Mouse (Mus musculus) ovary, adult 18-20 months (tissue): Measurements from ENCODE around the gene P2ry12.

Source experiments
- DNase-seq: peaks from one replicate; pipeline ENCODE4 v3.0.0; 2022; ENCODE audit warnings: low spot score, mixed read lengths

The P2ry12 gene

DNA sequence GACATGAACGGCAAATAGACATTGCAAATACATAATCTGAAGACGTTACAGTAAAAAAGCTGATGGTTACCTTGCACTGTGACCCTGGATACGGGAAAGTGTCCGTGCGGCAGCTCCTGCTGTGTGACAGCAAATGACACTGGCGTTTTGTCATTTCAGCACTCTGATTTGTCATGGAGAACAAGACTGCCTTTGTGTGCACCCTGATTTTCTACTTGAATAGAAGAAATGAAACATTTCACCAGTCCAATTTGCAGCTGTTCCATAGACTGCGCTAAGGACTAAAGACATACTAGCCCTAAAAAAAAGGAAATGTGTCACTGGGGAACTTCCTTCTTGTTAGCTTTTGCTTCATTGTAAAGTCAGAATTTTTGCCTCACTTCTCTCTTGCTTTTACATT is at the start of gene P2ry12:
Gene P2ry12, minus strand, starts transcription at position 168 of the 400 bp plus-strand sequence.
- no peak for DNase-seq

DNA sequence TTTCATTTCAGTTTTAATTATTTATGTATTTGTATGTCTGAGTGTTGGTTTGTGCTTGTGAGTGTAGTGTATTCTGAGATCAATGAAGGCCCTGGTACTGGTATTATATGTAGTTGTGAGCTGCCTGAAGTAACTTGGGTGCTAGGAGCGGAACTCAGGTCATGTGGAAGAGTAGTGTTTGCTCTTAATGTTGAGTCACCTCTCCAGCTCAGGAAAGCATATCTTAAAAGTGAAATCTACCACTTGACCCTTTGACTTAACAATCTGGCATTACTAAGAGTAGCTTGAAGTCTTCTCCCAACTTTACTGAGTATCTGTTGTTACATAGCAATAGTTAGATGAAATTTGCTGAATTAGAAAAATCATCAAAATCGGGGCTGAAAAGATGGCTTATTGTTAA is 42.8 kb upstream of the P2ry12 start:
- DNase-seq: no peak

DNA sequence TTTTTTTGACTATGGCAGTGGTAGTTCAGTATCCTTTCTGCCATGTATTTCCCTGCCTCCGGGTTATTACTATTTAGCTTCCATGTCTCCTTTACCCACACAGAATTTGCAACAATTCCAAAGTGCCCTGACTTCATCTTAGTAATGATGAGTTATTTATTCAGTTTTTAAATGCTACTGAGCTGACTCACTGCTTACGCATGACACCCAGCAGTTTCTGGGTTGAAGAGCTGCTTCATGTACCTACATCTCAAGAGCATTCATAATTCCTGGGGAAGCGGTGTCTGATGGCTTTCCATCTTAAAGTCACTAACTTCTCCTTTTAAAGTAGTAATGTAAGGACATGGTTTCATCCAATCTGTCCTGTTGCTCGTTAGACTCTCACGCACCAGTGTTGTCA is 42.3 kb upstream of the P2ry12 start:
- DNase-seq: no peak

DNA sequence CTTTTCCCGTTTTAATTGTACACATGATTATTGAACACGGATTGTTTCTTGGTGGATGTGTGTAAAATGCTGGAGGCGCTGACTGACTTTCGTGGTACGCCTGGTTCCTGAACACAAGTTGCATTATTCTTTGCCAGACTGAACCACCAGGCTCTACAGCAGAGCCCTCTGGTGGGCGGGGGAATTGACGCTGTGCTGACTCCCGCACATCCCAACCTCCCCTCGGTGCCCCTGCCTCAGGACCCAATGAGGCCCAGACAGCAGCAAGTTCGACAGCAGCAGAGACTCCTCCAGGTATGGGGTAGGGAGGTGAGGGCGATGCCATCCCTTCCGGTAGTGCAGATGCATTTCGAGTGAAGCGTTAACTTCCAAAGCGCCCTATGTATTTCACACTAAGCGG is 35.0 kb upstream of the P2ry12 start:
- DNase-seq: no peak

DNA sequence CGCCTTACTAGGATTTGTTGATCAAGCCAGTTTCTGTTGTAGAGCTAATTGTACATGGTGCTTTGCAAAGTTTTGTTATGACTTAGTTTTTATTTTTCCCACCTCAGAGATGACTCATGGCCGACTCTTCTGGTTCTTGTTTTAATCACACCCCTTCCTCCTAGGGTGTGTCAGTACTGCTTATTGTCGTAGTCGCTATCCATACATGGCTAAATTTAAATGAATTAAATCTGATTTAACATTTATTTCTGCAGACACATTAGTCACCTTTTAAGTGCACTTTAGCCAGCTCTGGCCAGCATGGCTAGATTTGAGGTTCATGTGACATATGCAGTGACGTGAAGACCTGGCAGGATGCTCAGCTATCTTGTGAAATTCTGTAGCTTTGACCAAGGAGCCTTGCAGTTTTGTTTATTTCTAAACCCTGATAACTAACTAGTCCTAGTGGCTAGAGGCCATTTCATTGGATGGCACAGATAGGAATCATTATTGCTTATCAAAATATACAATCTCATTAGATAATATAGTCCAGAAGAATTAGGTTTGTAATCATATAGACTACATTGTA is 34.0 kb upstream of the P2ry12 start:
- no peak for DNase-seq

DNA sequence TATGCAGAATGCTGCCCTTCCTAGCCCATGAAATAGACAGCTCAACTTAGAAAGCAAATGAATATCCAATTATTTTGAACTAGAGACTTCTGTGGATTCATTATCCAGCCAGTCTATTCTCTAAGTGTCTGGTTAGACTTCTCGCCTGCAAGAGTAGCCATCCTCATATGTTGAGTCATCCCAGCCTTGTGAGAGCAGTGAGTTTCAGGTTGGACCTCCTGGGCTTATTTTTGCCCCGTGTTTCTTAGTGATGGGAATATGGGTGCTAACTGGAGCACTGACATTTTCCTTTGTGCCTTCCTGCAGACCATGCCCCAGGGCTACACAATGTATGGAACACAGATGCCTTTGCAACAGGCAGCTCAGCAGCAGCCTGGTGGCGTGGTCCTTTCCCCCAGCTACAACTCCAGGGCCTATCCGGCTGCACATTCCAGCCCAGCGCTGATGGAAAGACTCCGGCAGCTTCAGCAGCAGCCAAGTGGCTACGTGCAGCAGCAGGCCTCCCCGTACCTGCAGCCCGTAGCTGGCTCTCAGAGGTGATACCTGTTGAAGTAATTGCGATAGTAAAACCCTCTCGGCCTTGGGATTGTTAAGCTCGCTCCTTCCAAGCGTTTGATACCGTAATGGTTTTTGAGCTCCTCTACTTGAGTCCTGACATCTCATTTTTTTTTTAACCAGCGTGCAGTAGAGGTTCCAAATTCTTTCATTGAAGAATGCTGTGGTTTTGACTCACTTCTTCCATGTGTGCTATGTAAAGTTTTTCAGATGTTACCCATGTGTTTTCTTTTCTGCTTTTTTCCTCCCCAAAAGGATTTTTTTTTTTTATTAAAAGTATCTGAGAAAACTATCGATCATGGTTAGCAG is 33.3 kb upstream of the P2ry12 start:
- DNase-seq: no peak

DNA sequence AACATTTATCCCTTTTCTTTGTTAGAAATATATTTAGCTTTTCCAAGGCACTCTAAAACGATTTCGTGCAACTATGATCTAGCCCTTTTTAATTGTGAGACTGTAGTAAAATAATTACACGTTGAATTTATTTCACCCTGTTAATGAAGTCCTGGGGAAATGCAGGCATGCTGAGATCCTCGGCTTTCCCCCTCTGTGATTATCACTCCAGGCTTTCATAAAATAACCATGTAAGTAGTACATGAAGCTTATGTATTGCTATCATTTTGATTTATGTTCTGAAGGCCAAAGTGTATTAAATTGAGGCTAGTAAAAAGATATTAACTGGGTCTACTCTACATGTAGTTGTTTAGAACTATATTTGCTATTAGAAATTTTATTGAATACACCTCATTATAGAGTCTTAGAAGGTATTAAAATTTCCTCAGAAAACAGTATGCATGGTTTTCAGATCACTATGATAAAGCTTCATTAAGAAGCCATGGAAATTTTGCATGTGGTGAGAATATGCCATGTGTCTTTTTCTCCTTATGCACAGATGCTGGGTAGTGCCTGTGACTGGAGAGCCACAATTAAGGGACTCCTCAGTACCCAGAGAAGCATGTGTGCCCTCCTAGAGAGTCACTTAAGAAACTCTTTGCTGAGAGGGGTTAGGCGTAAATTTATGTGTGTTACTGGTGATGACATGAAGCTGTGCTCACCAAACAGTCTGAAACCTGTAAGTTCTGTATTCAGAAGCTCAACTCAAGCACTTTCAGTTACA is 30.9 kb upstream of the P2ry12 start:
- DNase-seq: no peak

DNA sequence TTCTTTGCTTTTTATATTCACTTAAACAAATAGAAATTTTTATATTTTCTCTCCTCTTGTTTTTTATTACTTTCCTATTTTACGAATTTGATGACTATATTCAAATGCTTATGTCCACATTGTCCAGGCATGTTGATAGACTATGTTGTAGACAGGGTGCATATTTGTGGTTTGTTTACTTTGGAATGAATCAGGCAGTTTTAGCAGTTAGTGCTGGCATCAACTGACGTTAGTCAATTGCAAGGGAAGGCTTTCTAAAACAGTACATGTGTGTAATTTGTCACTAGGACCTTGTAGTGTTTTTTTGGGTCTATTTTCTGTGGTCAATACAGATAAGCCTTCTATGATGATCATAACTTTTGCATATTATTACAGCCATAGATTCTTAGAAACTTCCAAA is 27.9 kb upstream of the P2ry12 start:
- no peak for DNase-seq

DNA sequence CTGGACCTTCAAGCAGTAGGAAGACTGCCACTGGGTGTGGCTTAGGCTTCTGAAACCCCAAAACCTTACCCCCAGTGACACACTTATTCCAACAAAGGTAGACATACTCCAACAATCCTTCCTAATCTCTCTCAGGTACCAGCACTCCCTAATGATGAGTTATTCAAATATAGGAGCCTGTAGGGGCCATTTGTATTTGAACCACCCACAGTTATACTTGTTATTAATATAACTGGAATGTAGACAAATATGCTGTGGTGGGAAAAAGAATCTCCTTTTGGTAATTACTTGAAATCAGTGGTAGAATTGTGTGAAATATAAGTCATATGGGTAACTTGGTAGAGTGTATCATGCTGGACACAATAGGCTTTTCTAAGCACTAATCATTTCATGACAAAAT is 15.9 kb upstream of the P2ry12 start:
- no peak for DNase-seq

DNA sequence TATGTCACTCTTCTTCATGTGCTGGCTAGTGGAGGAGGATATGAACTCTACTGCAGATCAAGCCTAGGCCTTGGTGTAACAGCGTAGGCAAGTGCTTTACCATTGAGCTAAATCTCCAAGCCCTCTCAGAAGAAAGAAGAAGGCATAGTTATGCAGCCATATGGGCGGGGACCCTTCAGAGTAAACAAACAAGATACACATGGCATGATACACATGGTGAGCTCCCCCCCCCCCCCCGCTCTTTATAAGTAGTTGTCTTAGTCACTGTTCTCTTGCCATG is 15.5 kb upstream of the P2ry12 start:
- DNase-seq: no peak

DNA sequence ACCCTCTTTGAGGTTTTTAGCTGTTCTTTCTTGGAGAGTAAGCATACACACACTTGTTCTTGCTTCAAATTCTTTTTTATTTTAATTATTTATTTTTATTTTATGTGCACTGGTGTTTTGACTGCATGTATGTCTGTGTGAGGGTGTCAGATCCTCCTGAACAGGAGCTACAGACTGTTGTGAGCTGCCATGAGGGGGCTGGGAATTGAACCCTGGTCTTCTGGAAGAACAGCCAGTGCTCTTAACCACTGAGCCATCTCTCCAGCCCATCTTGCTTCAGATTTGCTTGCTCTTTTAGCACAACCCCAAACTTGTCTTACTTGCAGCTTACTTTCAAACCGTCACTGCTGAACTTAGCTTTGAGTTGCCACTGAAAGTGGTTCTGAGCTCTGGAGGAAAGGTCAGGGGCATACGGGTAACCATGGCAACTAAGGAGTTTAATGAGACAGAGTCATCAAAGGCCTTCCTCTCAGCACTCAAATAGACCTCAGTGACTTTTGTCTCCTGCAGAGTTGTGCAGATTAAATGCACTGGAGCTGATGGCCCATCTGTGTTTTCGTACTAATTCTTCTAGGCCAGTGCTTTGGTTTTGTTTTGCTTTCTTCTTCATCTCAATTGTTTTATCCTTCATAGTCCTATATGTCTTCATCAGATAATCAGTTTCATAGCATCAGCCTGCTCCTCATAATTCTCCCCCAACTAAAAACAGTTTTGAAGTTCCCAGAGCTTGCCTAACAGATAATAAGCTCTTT is 15.0 kb upstream of the P2ry12 start:
- no peak for DNase-seq

DNA sequence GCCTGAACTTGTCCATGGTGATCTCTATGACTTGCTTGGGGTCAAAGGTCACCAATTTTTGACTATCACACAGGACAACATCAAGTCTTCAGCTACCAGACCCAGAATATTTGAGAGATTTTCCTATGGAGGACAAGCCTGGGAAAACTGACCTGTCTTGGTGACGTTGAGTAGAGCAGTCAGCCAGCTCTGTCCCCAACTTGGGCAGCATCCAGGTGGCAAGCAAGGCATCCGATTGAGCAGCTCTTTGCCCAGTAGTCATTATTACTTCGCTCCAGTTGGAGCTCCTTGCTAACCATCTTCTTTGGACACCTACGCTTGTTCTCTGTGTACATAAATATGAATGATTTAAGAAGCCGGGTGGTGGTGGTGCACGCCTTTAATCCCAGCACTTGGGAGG is 8.1 kb upstream of the P2ry12 start:
- no peak for DNase-seq

DNA sequence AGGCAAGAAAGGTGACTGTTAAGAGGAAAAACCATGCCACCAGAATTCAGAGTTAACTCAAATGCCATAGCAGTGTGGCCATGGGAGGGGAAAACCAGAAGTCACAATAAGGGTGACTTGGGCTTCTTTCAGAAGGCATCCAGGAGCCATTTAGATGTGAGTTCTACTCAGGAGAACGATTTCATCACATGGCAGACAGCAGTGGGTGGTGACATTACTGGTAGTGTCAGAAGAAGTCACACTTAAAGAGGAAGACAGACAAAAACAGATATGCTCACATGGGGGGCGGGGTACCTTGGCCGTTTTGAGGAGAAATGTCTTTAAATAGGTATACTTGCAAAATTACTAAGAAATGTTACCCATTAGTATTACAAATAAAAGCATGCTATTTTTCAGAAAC is 1.3 kb upstream of the P2ry12 start:
- DNase-seq: no peak

DNA sequence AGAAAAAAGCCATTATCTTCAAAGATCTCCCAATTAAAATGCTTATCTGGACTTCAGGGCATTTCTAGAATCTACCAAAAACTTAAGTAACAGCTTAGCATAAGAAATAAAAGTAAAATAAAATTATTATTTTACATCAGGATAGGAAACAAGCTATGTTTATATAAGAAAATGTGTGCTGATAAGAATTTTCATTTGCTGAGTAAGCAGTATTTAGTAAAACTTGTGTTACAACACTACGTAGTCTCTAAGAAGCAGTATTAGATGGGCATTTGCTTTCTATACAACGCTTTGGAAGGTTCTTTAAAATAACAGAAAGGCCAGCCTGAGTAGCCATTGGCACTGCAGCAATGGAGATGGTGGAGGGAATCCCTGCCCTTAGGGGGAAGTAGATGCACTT is 746 bp upstream of the P2ry12 start:
- no peak for DNase-seq

DNA sequence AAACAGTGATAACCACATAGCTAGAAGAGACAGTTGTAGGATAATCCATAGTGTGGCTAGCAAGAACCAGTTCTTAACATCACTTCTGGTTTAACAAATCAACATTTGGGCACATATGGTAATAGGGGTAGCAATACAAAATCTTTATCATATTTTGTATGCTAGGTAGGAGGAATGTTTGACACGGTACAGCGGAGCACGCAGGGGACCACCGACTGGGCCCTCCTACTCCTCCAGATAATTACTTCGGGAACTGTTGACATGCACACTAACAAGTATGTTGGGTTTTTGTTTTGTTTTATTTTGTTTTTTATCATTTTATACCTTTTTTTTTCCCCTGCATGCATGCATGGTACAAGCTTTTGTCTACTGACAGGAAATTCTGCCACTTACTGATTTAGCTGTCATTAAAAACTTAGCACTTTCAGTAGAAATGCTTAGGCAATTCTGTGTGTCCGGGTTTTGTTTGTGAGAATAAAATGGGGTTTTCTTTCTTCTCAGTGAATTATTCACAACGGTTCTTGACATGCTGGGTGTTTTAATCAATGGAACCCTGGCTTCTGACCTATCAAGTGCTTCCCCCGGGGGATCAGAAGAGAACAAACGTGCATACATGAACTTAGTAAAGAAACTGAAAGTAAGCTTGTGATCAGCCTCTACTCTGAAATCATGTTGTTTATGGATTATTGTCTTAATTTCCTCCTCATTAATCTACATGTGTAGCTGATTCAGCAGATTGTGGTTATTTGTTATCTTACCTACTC is 780 bp downstream of the P2ry12 start:
- no peak for DNase-seq

DNA sequence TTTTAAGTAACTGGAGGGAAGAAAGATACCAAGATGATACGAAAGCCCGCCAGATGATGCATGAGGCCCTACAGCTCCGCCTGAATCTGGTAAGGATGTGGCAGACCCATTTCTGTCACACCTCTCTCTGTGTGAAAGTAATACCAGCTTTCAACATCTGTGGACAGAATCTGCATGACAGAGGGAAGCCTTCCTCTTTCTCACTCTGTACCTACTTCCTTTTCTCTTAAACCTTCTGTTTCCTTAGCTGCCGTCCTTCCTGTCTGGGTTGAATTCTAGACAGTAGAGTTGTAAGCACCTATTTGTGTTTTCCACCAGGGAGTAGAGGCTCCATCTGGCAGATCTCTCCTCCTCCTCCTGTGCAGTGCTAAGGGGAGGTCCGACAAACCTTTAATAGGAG is 1.9 kb downstream of the P2ry12 start:
- no peak for DNase-seq

DNA sequence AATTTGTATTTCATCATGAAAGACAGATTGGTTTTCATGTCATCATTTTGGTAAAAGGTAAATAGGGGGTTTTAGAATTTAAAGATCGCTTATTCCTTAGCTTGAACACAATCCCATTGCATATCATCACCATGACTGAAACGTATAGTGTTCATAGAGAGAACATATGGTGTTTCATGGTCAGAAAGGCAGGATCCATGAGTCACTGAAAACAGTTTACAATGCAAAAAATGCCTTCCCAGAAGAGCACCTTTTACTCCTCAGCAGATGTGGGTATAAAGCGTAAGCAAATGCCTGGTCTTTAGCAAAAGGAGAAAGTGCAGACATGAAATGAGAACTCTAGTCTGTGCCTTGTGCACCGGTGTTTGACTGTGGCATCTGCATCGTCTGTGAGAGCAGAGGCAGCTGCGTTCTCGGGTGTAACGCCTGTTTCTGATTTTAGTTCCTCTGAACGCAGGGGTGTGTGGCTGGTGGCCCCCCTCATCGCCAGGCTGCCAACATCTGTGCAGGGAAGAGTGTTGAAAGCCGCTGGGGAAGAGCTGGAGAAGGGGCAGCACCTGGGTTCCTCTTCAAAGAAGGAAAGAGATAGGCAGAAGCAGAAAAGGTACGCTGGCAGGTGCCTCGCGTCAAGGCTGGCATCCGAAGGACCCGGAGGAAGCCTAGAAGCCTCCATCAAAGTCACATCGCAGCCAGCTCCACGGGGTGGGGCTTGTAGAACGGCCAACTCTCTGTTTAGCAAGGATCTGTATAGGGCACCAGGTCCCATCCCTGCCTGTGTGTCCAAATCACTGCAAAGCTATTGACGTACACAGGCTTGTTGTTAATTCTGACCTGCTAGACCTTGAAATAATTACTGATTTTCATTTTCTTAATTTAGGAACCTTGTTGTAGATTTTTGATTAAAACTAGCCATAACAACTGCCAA is 4.7 kb downstream of the P2ry12 start:
- DNase-seq: no peak

DNA sequence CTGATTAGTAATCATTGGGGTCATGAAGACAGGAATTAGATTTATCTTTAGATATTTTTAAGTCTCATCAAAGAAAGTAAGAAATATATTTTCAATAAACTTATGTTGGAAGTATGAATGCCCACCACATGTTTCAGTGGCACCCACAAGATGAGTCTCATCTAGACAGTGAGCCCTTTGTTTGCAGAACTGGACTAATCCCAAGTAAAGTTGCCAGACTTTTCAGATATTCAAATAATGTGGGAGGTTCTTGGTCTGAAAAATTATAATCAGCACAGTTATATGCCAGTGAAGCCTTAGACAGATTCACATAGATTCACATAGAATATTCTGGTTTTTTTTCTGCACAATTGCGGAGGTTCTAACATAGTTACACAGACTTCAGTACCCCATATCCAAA is 12.2 kb downstream of the P2ry12 start:
- no peak for DNase-seq

DNA sequence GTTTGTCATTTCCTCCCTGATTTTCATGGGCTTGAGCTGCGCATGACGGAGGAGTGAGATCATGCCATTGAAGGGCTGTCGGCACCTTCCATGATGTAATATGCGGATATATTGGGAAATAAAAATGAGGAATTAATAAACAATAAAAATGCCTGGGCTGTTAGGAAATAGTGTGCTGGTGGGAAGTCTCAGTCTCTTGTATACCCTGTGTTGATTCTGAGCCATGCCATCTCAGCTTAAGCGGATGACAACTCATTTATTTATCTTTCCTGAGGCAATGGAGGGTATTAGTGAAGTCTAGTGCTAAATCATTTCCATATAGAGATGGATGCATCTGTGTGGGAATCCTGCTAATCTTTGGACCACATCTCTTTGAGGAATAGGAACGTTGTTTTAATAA is 14.6 kb downstream of the P2ry12 start:
- no peak for DNase-seq

DNA sequence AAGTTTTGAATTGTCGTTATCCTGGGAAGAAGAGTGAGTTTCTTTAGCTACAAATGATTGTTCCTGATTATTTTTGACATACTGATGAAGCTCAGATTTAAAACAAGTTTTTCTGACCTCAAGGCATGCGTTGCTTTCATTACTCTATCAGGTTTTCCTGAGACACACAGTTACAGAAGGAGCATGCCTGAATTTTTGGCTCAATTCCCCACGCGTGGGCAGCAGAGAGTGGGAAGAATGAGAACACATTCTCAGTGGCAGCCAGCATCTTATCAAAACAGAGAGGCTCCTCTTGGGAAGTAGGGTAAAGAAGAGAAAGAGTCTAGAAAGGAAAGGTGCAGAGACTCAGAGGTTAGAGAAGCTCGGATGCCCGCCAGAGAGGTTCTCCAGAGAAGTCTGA is 19.3 kb downstream of the P2ry12 start:
- peak; percentile 12 for DNase-seq

DNA sequence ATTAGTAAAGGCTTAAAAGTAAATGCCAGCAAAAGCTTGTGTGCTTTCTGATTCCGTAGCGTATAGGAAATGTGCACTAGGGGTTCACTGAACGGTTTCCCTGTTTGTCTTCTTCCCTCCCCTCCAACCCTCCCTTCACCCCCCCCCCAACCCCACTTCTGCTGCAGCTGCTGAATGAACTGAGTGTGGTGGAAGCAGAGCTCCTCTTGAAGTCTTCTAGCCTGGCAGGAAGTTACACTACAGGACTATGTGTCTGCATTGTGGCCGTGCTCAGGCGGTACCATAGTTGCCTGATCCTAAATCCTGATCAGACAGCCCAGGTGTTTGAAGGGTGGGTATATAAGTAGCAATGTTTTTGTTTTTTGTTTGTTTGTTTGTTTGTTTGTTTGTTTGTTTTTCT is 27.8 kb downstream of the P2ry12 start:
- no peak for DNase-seq
